Mouse (Mus musculus) liver, postnatal 0 days (tissue): ENCODE results near the gene Cep128. TPM values are rescaled to one million over a fixed set of nuclear protein-coding genes. Genes with fewer than 3 reads are reported as not detected.

Source experiments
- ATAC-seq: fragments of 200-750 bp; cut with Nextera tagmentation; 2 replicates; pipeline ENCODE4 v1.8.0; 2017; ENCODE audit warnings: mild to moderate bottlenecking, moderate library complexity
- DNase-seq: peaks from one replicate; pipeline ENCODE4 v3.0.0-alpha.2; 2016
- H3K27ac ChIP-seq: fragments of 300-500 bp; sonication (generic); 2 replicates; pipeline ENCODE4 v1.5.1; 2014; ENCODE audit warnings: antibody characterized with exemption, moderate library complexity, mild to moderate bottlenecking, low read depth
- H3K27me3 ChIP-seq: fragments of 300-500 bp; sonication (generic); 2 replicates; pipeline ENCODE4 v1.6.1; 2014; ENCODE audit warnings: low read length, control low read depth, mixed read lengths; ENCODE audit not compliant: insufficient read depth
- H3K36me3 ChIP-seq: fragments of 300-500 bp; sonication (generic); replicated peaks from 2 replicates; pipeline ENCODE4 v1.6.1; 2014; ENCODE audit warnings: mild to moderate bottlenecking, control low read depth, low read length, moderate library complexity, mixed read lengths; ENCODE audit not compliant: insufficient read depth
- H3K4me1 ChIP-seq: fragments of 300-500 bp; sonication (generic); 2 replicates; pipeline ENCODE4 v1.6.1; 2014; ENCODE audit warnings: antibody characterized with exemption, mild to moderate bottlenecking, control low read depth; ENCODE audit not compliant: insufficient read depth
- H3K4me2 ChIP-seq: fragments of 300-500 bp; sonication (generic); 2 replicates; pipeline ENCODE4 v1.6.1; 2014; ENCODE audit warnings: low read depth, mild to moderate bottlenecking, low read length, moderate library complexity, mixed read lengths
- H3K4me3 ChIP-seq: fragments of 300-500 bp; sonication (generic); 2 replicates; pipeline ENCODE4 v1.5.1; 2014; ENCODE audit warnings: low read depth, low read length
- H3K9ac ChIP-seq: fragments of 300-500 bp; sonication (generic); replicated peaks from 2 replicates; pipeline ENCODE4 v1.6.1; 2014; ENCODE audit warnings: mild to moderate bottlenecking, moderate library complexity
- H3K9me3 ChIP-seq: fragments of 300-500 bp; sonication (generic); 2 replicates; pipeline ENCODE4 v1.6.1; 2016; ENCODE audit warnings: mild to moderate bottlenecking, control low read depth, low read length, mixed read lengths
- CTCF ChIP-seq: sonication (generic); IDR thresholded peaks from 2 replicates; pipeline ENCODE4 v1.5.1; 2016; ENCODE audit warnings: antibody characterized with exemption, low read depth
- EP300 ChIP-seq: IDR thresholded peaks from 2 replicates; pipeline ENCODE4 v1.6.1; 2016; ENCODE audit warnings: antibody characterized with exemption, low read depth, mild to moderate bottlenecking
- WGBS: fragments of 180-500 bp; shearing (Covaris S2); extraction: QIAGEN DNeasy Blood & Tissue Kit; methylation state at CpG from one replicate; pipeline ENCODE4 v1.1.7; 2014; ENCODE audit not compliant: insufficient replicate concordance; 5-methylcytosine and 5-hydroxymethylcytosine counted together
- polyA plus RNA-seq: library from polyadenylated mRNA; unstranded; fragments of >200 nt; fragmentation: Nextera tagmentation; extraction: Ambion mirVana; gene quantifications from 2 replicates; pipeline ENCODE4 v1.2.1, GENCODE M21; 2015

The Cep128 gene
- polyA plus RNA-seq, 1 experiment from 2014 or later: 3.7 TPM

DNA sequence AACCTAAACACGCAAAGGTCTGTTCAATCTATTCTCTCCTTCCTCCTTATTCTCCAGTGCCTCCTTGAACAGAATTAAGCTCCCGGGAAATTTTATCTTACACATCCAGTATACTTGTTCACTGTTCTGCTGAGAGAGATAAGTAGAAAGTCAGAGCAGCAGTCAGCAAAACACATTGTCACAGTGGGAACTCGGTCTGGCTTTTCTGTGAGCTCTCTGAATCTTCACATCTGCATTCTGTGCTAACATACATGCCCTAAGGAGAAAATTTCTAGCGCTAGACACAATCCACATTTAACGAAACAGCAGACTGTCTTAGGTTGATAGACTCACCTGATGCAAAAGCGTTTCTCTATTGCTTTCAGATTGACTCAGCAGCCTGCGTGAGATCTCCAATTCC is 88.3 kb downstream of the Cep128 start:
- Histone ChIP-seq H3K9me3 (no peaks in the 10 kb centered on the region), H3K4me3 (no peak overlapping the region), H3K27ac (no peak overlapping the region), H3K36me3 (no peaks in the 10 kb centered on the region; the same call in 1 of the 2 replicates), H3K9ac (no peak overlapping the region), H3K4me1 (no peaks in the 10 kb centered on the region), H3K27me3 (no peaks in the 10 kb centered on the region), H3K4me2 (no peak overlapping the region)
- DNase-seq (no peak), ATAC-seq (peak; percentile 48; the same call in 1 of the 2 replicates)
- 74% methylated on average over 7 of the region's 7 CpGs for WGBS
- peak; percentile 17; the same call in 1 of the 2 replicates for TF ChIP-seq EP300
- no peak for TF ChIP-seq CTCF

GRCm38 (mm10) chr12:91295436-91295835 is 88.8 kb downstream of the Cep128 start:
- 92% methylated on average over 3 of the region's 3 CpGs for WGBS
- no peak for ATAC-seq
- Histone ChIP-seq H3K36me3 (no peaks in the 10 kb centered on the region; the same call in 1 of the 2 replicates), H3K27ac (no peak overlapping the region), H3K9ac (no peak overlapping the region), H3K4me2 (no peak overlapping the region), H3K4me3 (no peak overlapping the region), H3K4me1 (no peaks in the 10 kb centered on the region), H3K9me3 (no peaks in the 10 kb centered on the region), H3K27me3 (no peaks in the 10 kb centered on the region)
- no peak for TF ChIP-seq CTCF
- no peak for DNase-seq

- H3K36me3 ChIP-seq: no peaks in the 10 kb centered on the region
- no peak overlapping the region for H3K4me2 ChIP-seq
- no peaks in the 10 kb centered on the region for H3K9me3 ChIP-seq
- WGBS: 66% methylated on average over 2 of the region's 2 CpGs
- DNase-seq (no peak), ATAC-seq (no peak)
- H3K27me3 ChIP-seq: no peaks in the 10 kb centered on the region
- no peak overlapping the region for H3K27ac ChIP-seq
- no peaks in the 10 kb centered on the region for H3K4me1 ChIP-seq
- TF ChIP-seq CTCF (no peak), EP300 (no peak)
- no peak overlapping the region for H3K9ac ChIP-seq
- no peak overlapping the region for H3K4me3 ChIP-seq
Observed at GRCm38 (mm10) chr12:91273936-91274335, 110.3 kb downstream of the Cep128 start.

GRCm38 (mm10) chr12:91269634-91270033 is 114.6 kb downstream of the Cep128 start:
- H3K4me1 ChIP-seq: no peaks in the 10 kb centered on the region
- no peak overlapping the region for H3K4me3 ChIP-seq
- no peak overlapping the region for H3K4me2 ChIP-seq
- no peak overlapping the region for H3K27ac ChIP-seq
- no peak overlapping the region for H3K9ac ChIP-seq
- 86% methylated on average over 2 of the region's 2 CpGs for WGBS
- H3K27me3 ChIP-seq: no peaks in the 10 kb centered on the region
- no peaks in the 10 kb centered on the region for H3K9me3 ChIP-seq
- H3K36me3 ChIP-seq: no peaks in the 10 kb centered on the region; the same call in 1 of the 2 replicates
- no peak for DNase-seq
- ATAC-seq: no peak
- no peak for TF ChIP-seq CTCF
- TF ChIP-seq EP300: no peak

DNA sequence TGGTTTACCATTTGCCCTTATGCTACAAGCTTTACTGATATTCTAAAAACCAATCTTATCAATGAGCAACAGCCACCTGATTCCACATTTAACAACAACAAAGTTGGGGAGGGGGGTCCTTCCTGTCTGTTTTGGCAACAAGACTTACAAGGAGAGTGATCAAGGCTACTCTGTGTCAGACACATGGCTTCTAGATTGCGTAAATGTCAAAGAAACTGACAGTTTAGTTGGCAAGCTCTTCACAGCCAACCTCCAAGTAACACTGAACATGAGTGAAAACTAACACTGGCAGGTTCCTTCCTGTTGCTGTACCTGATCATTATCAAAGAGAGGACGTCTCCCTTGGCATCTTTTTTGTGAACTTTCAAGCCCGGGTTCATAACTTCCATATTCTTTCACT is 115.2 kb downstream of the Cep128 start:
- Histone ChIP-seq H3K4me1 (no peaks in the 10 kb centered on the region), H3K27me3 (no peaks in the 10 kb centered on the region), H3K4me3 (no peak overlapping the region), H3K9me3 (no peaks in the 10 kb centered on the region), H3K27ac (no peak overlapping the region), H3K9ac (no peak overlapping the region), H3K4me2 (no peak overlapping the region), H3K36me3 (no peaks in the 10 kb centered on the region; the same call in 1 of the 2 replicates)
- DNase-seq: no peak
- no peak for ATAC-seq
- no peak for TF ChIP-seq EP300
- TF ChIP-seq CTCF: no peak
- WGBS: 54% methylated on average over 3 of the region's 3 CpGs

GRCm38 (mm10) chr12:91266014-91266413 is 118.2 kb downstream of the Cep128 start:
- TF ChIP-seq CTCF (no peak), EP300 (no peak)
- Histone ChIP-seq H3K4me2 (no peak overlapping the region), H3K27ac (no peak overlapping the region), H3K4me1 (no peaks in the 10 kb centered on the region), H3K36me3 (no peaks in the 10 kb centered on the region; the same call in 1 of the 2 replicates), H3K9ac (no peak overlapping the region), H3K4me3 (no peak overlapping the region), H3K27me3 (no peaks in the 10 kb centered on the region), H3K9me3 (no peaks in the 10 kb centered on the region)
- ATAC-seq (no peak), DNase-seq (no peak)
- WGBS: 80% methylated on average over 2 of the region's 2 CpGs

GRCm38 (mm10) chr12:91265462-91265861 is 118.7 kb downstream of the Cep128 start:
- Histone ChIP-seq H3K4me3 (no peak overlapping the region), H3K4me1 (no peaks in the 10 kb centered on the region), H3K9ac (no peak overlapping the region), H3K27ac (no peak overlapping the region), H3K27me3 (no peaks in the 10 kb centered on the region), H3K4me2 (no peak overlapping the region), H3K9me3 (no peaks in the 10 kb centered on the region), H3K36me3 (no peaks in the 10 kb centered on the region; the same call in 1 of the 2 replicates)
- WGBS: 77% methylated on average over 5 of the region's 5 CpGs
- DNase-seq (no peak), ATAC-seq (no peak)
- TF ChIP-seq CTCF (no peak), EP300 (no peak)
